Mouse (Mus musculus): ENCODE results near the gene Bach2.

DNA sequence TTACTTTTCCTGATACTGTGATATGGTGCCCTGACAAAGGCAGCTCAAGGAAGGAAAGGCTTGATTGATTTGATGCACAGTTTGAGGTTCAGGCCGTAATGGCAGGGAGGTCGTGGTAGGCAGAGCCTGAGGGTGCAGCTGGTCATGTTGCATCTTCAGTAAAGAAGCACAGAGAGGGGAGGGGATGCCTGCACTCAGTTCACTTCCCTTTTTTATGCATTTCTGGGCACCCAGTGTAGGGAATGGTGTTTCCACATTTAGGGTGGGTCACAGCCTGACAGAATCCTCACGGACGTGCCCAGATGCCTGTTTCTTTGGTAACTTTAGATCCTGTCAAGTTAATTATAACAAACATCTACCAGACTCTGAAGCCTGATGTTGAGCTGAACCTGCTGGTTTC, 306.9 kb downstream of the Bach2 start:
- TF ChIP-seq CTCF (IDR thresholded peaks at IDR 0.05; ENCODE audit: insufficient read depth, low read length) (no peak), POLR2A (IDR thresholded peaks at IDR 0.05; ENCODE audit: borderline replicate concordance, extremely low read depth, low read depth, low read length) (no peak)
